Mouse (Mus musculus) G1E (cell line): ENCODE measurements around the gene Itga3. TPM values are rescaled to one million over a fixed set of nuclear protein-coding genes. Genes with fewer than 3 reads are reported as not detected.

Experiments used
- ATAC-seq: 2 replicates; pipeline ENCODE4 v1.8.0; 2016; ENCODE audit warnings: mild to moderate bottlenecking; ENCODE audit not compliant: insufficient number of reproducible peaks, poor library complexity, low FRiP score, severe bottlenecking; ENCODE audit errors: extremely low read depth
- DNase-seq: peaks from one replicate; pipeline ENCODE4 v3.0.0; 2012; ENCODE audit warnings: low spot score
- H3K27me3 ChIP-seq: 2 replicates; pipeline ENCODE4 v1.6.1; 2012; ENCODE audit warnings: mild to moderate bottlenecking, low read length, inconsistent platforms; ENCODE audit not compliant: insufficient read depth
- H3K36me3 ChIP-seq: replicated peaks from 2 replicates; pipeline ENCODE3; 2012; ENCODE audit warnings: mild to moderate bottlenecking, inconsistent platforms
- H3K4me1 ChIP-seq: 2 replicates; pipeline ENCODE4 v1.6.1; 2012; ENCODE audit warnings: low read depth, low read length, inconsistent platforms, mixed read lengths; ENCODE audit not compliant: insufficient read depth
- H3K4me3 ChIP-seq: 2 replicates; pipeline ENCODE4 v1.5.1; 2012; ENCODE audit warnings: low read depth, mild to moderate bottlenecking, inconsistent platforms, low read length, moderate library complexity, mixed read lengths
- H3K9me3 ChIP-seq: replicated peaks from 2 replicates; pipeline ENCODE4 v1.6.1; 2012; ENCODE audit warnings: inconsistent platforms
- CTCF ChIP-seq: IDR thresholded peaks from 2 replicates; pipeline ENCODE4 v1.5.1; 2012; ENCODE audit warnings: low read depth, low read length, inconsistent platforms, mixed read lengths
- GATA1 ChIP-seq: IDR thresholded peaks from 2 replicates; pipeline ENCODE4 v1.6.1; 2012; ENCODE audit warnings: borderline replicate concordance, low read length, inconsistent platforms, mixed read lengths
- GATA2 ChIP-seq: IDR thresholded peaks from 2 replicates; pipeline ENCODE4 v1.6.1; 2012; ENCODE audit warnings: low read depth, low read length, inconsistent platforms, borderline replicate concordance
- POLR2AphosphoS5 ChIP-seq: IDR thresholded peaks from 2 replicates; pipeline ENCODE4 v1.6.1; 2012; ENCODE audit warnings: low read depth, low read length, inconsistent platforms; ENCODE audit not compliant: insufficient replicate concordance
- TAL1 ChIP-seq: conservative IDR thresholded peaks from 2 replicates; pipeline ENCODE4 v1.6.1; 2012; ENCODE audit warnings: low read depth, low read length, inconsistent platforms, mixed read lengths
- polyA plus RNA-seq: library from polyadenylated mRNA; stranded (reverse); fragments of >175 nt; gene quantifications from 2 replicates; pipeline ENCODE4 v1.2.3, GENCODE M21; 2012
- total RNA-seq, 2 experiments: library from RNA; stranded (forward) in 1 of 2; stranded (reverse) in 1 of 2; fragments of 200-1000 nt in 1 of 2; fragments of >200 nt in 1 of 2; fragmentation: Nextera tagmentation in 1 of 2; gene quantifications; 2 replicates each; pipeline ENCODE4 v1.2.3; 2014 to 2017

Gene Itga3
- total and polyA plus RNA-seq, 3 experiments = 0.27 TPM; not detected in 2

DNA sequence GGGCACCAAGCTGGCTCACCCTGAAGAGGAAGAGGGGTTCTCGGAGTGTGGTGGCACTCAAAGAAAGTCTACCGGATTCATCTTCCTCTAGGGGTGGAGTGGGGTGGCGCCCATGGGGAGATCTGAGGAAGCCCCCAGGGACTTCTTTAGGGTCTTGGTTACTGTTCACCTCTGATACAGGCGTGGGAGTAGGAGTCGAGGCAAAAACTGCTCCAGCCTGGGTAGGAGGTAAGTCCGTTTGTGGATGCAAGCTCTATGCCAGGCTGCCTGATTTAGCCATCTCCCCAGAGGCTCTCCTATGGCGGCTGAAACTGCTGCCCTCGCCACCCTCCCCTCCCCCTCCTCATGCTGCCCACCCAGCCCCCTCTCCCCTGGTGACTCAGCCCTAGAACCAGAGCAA lies 4.5 kb downstream of the Itga3 start:
- H3K36me3 ChIP-seq = no peaks in the 10 kb centered on the region
- H3K4me1 ChIP-seq = no peaks in the 10 kb centered on the region
- H3K4me3 ChIP-seq = no peak overlapping the region
- TF ChIP-seq GATA1 = no peak
- no peak for TF ChIP-seq CTCF
- TF ChIP-seq TAL1 = no peak
- no peak for TF ChIP-seq POLR2AphosphoS5
- TF ChIP-seq GATA2 = no peak
- H3K9me3 ChIP-seq = peaks cover 10% of the 10 kb centered on the region
- DNase-seq = no peak
- H3K27me3 ChIP-seq = peaks cover 53% of the 10 kb centered on the region
- no peak for ATAC-seq

GRCm38 (mm10) chr11:95071266-95071665 lies 5.3 kb downstream of the Itga3 start:
- Histone ChIP-seq H3K9me3 (peaks cover 4% of the 10 kb centered on the region), H3K4me3 (no peak overlapping the region), H3K27me3 (peaks cover 46% of the 10 kb centered on the region), H3K4me1 (no peaks in the 10 kb centered on the region), H3K36me3 (no peaks in the 10 kb centered on the region)
- ATAC-seq (no peak), DNase-seq (no peak)
- no peak for TF ChIP-seq POLR2AphosphoS5
- no peak for TF ChIP-seq TAL1
- TF ChIP-seq CTCF = no peak
- TF ChIP-seq GATA1 = no peak
- TF ChIP-seq GATA2 = no peak

GRCm38 (mm10) chr11:95070140-95071107 lies 6.2 kb downstream of the Itga3 start:
- no peak for ATAC-seq
- Histone ChIP-seq H3K4me3 (no peak overlapping the region), H3K9me3 (no peaks in the 10 kb centered on the region), H3K36me3 (no peaks in the 10 kb centered on the region), H3K27me3 (peaks cover 46% of the 10 kb centered on the region), H3K4me1 (no peaks in the 10 kb centered on the region)
- DNase-seq = no peak
- no peak for TF ChIP-seq GATA2
- TF ChIP-seq CTCF = no peak
- TF ChIP-seq TAL1 = no peak
- TF ChIP-seq POLR2AphosphoS5 = no peak
- TF ChIP-seq GATA1 = no peak

- ATAC-seq (no peak), DNase-seq (no peak)
- no peaks in the 10 kb centered on the region for H3K4me1 ChIP-seq
- no peaks in the 10 kb centered on the region for H3K9me3 ChIP-seq
- H3K27me3 ChIP-seq = peaks cover 37% of the 10 kb centered on the region
- TF ChIP-seq TAL1 (no peak), GATA2 (no peak), POLR2AphosphoS5 (no peak), GATA1 (no peak), CTCF (no peak)
- H3K4me3 ChIP-seq = no peak overlapping the region
- no peaks in the 10 kb centered on the region for H3K36me3 ChIP-seq
These were observed 7.2 kb downstream of the Itga3 start for GRCm38 (mm10) chr11:95069226-95069957.

- Histone ChIP-seq H3K27me3 (peaks cover 48% of the 10 kb centered on the region), H3K4me3 (no peak overlapping the region), H3K4me1 (0 out of 2 replicates have a peak, but pooled peaks cover 2% of the 10 kb centered on the region), H3K36me3 (no peaks in the 10 kb centered on the region), H3K9me3 (0 out of 2 replicates have a peak, but pooled peaks cover 2% of the 10 kb centered on the region)
- TF ChIP-seq POLR2AphosphoS5 = no peak
- no peak for TF ChIP-seq TAL1
- no peak for TF ChIP-seq CTCF
- TF ChIP-seq GATA2 = no peak
- TF ChIP-seq GATA1 = no peak
- DNase-seq (no peak), ATAC-seq (no peak)
These were observed 19.7 kb downstream of the Itga3 start for GRCm38 (mm10) chr11:95056768-95057501.
